Mouse (Mus musculus): ENCODE data around the gene Wdr62.

DNA sequence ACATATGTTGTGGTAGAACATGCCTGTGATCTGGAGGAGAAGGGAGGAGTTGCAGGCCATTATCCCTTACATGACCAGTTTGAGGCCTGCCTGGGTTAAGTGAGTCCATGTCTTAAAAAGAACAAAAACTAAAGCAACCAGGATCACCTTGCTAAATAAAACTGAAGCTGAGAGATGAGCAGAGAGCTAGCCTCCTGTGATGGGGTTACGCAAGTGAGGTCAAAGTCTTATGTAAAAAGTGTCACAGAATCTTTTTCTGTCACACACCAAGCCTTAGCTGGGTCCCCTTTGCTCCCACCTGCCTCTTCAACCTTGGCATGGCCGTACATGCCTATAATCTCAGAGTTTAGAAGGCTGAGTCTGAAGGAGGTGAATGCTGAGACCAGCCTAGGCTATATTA lies 40.7 kb upstream of the Wdr62 start:
- TF ChIP-seq EP300 (optimal IDR thresholded peaks at IDR 0.05): no peak
- TF ChIP-seq CTCF (IDR thresholded peaks at IDR 0.05; ENCODE audit: low read depth): no peak
